Comparison of ENCODE assay signal across 21 mouse cellular contexts in genomic region chr11:105473716-105474351, GRCm38 (mm10). TPM values are rescaled to one million over a fixed set of nuclear protein-coding genes. Genes with fewer than 3 reads are reported as not detected.
DNase-seq lines count a peak whose midpoint lies in the region; ATAC-seq and TF ChIP-seq lines count a peak whose summit lies in the region.
"Had no signal": no experiment of that assay in that cellular context is flagged by ENCODE, and none has a peak within 500 bp of the region (broad histone marks: within the 10 kb centered on the region; RNA-seq: fewer than 3 reads in every experiment).

No protein-coding gene starts in this region.

- DNase-seq in heart, embryonic 10.5 days (ENCODE audit: low spot score), result peak; percentile 42
- no peak for DNase-seq in heart, postnatal 10 days
- DNase-seq in hindbrain, embryonic 14.5 days (ENCODE audit: low spot score), result no peak
- no peak for DNase-seq in hindbrain, embryonic 11.5 days (ENCODE audit: low spot score)
- peak; percentile 86 for DNase-seq in brain, embryonic 14.5 days (ENCODE audit: low read depth)
- no peak for DNase-seq in cerebellum, adult 11-12 months
- no peak for DNase-seq in kidney, postnatal 14 days
- DNase-seq: adrenal gland, postnatal 10 days; B cell, adult 2 months; cerebellum, postnatal 25 days; kidney, adult 18-20 months; kidney, postnatal 4 days; liver, postnatal 0 days; retina, postnatal 1 day; thymus, postnatal 14 days had no signal

- H3K4me2 ChIP-seq in hindbrain, embryonic 14.5 days (replicated peaks), result no peak overlapping the region
- H3K4me2 ChIP-seq in hindbrain, embryonic 11.5 days (replicated peaks; ENCODE audit: low read depth, low read length), result no peak overlapping the region
- H3K4me2 ChIP-seq: embryonic facial prominence, embryonic 13.5 days; neural tube, embryonic 13.5 days had no signal

- ATAC-seq in hindbrain, embryonic 14.5 days (ENCODE audit: low FRiP score), result no peak
- no peak for ATAC-seq in hindbrain, embryonic 11.5 days (ENCODE audit: low FRiP score)
- ATAC-seq in granulocyte monocyte progenitor cell, adult 5-6 weeks (replicated peaks; ENCODE audit: poor library complexity, severe bottlenecking), result peak; percentile 37; the same call in 1 of the 2 replicates
- ATAC-seq: liver, postnatal 0 days had no signal

- H3K4me1 ChIP-seq in heart, embryonic 10.5 days, result peaks cover 36% of the 10 kb centered on the region
- H3K4me1 ChIP-seq in hindbrain, embryonic 14.5 days (replicated peaks; ENCODE audit: control insufficient read depth, insufficient read depth, low read length), result no peaks in the 10 kb centered on the region; the same call in 1 of the 2 replicates
- H3K4me1 ChIP-seq in hindbrain, embryonic 11.5 days (replicated peaks; ENCODE audit: control insufficient read depth, insufficient read depth, low read length), result no peaks in the 10 kb centered on the region

- no peaks in the 10 kb centered on the region for H3K36me3 ChIP-seq in heart, embryonic 10.5 days
- H3K36me3 ChIP-seq in hindbrain, embryonic 14.5 days (replicated peaks; ENCODE audit: control insufficient read depth, insufficient read depth), result no peaks in the 10 kb centered on the region
- H3K36me3 ChIP-seq in hindbrain, embryonic 11.5 days (ENCODE audit: control insufficient read depth, insufficient read depth, low read length), result no peaks in the 10 kb centered on the region
- H3K36me3 ChIP-seq: embryonic facial prominence, embryonic 13.5 days; G1E; neural tube, embryonic 13.5 days had no signal

- no peaks in the 10 kb centered on the region for H3K27me3 ChIP-seq in heart, embryonic 10.5 days (ENCODE audit: insufficient read depth, poor library complexity, severe bottlenecking)
- no peaks in the 10 kb centered on the region for H3K27me3 ChIP-seq in hindbrain, embryonic 14.5 days (ENCODE audit: control insufficient read depth, insufficient read depth, low read length)
- H3K27me3 ChIP-seq in hindbrain, embryonic 11.5 days (ENCODE audit: control insufficient read depth, insufficient read depth, low read length), result no peaks in the 10 kb centered on the region
- H3K27me3 ChIP-seq: embryonic facial prominence, embryonic 13.5 days; neural tube, embryonic 13.5 days had no signal

- WGBS in heart, embryonic 10.5 days, result 32% methylated on average over 5 of the region's 5 CpGs
- WGBS in hindbrain, embryonic 14.5 days, result 33% methylated on average over 5 of the region's 5 CpGs
- 50% methylated on average over 5 of the region's 5 CpGs for WGBS in hindbrain, embryonic 11.5 days

- intact Hi-C loops in heart, postnatal 10 days (cut with DNase I), result no loop called here

- no peak for TF ChIP-seq POLR2A in brain, embryonic 14.5 days (IDR thresholded peaks at IDR 0.05; ENCODE audit: borderline replicate concordance, extremely low read depth, insufficient read depth, insufficient read length, poor library complexity, severe bottlenecking)

- no peak overlapping the region for H3K9ac ChIP-seq in hindbrain, embryonic 14.5 days
- H3K9ac ChIP-seq in hindbrain, embryonic 11.5 days (ENCODE audit: low read depth, low read length), result no peak overlapping the region
- H3K9ac ChIP-seq: embryonic facial prominence, embryonic 13.5 days; liver, postnatal 0 days; neural tube, embryonic 13.5 days had no signal

- no peaks in the 10 kb centered on the region for H3K9me3 ChIP-seq in heart, embryonic 10.5 days
- no peaks in the 10 kb centered on the region for H3K9me3 ChIP-seq in hindbrain, embryonic 14.5 days (ENCODE audit: control insufficient read depth, low read length)
- no peaks in the 10 kb centered on the region for H3K9me3 ChIP-seq in hindbrain, embryonic 11.5 days (ENCODE audit: control insufficient read depth, low read length)
- H3K9me3 ChIP-seq: embryonic facial prominence, embryonic 13.5 days; G1E; neural tube, embryonic 13.5 days had no signal

- H3K4me3 ChIP-seq in heart, embryonic 10.5 days, result no peak overlapping the region
- no peak overlapping the region for H3K4me3 ChIP-seq in hindbrain, embryonic 14.5 days (replicated peaks; ENCODE audit: low read length)
- H3K4me3 ChIP-seq in hindbrain, embryonic 11.5 days (ENCODE audit: low read depth, low read length), result no peak overlapping the region
- H3K4me3 ChIP-seq: embryonic facial prominence, embryonic 13.5 days; neural tube, embryonic 13.5 days had no signal

- no peak for TF ChIP-seq CTCF in brain, embryonic 14.5 days (IDR thresholded peaks at IDR 0.05; ENCODE audit: borderline replicate concordance, extremely low read depth, insufficient read depth, insufficient read length)

- peak overlapping the region; percentile 43 for H3K27ac ChIP-seq in heart, embryonic 10.5 days
- H3K27ac ChIP-seq in hindbrain, embryonic 14.5 days, result peak overlapping the region; percentile 4; the same call in 1 of the 2 replicates
- H3K27ac ChIP-seq in hindbrain, embryonic 11.5 days (ENCODE audit: low read depth, low read length), result no peak overlapping the region; the same call in 1 of the 2 replicates
- H3K27ac ChIP-seq: embryonic facial prominence, embryonic 13.5 days; neural tube, embryonic 13.5 days had no signal

RNA-seq across cellular contexts. Expression of gene March10, which starts 17.3 kb away (rescaled TPM):
- 0.23 and 0.40 TPM in 2 replicates for polyA plus RNA-seq in heart, embryonic 10.5 days (2016; fragmentation: Nextera tagmentation; extraction: Ambion mirVana)
- not detected for total RNA-seq in heart, postnatal 10 days (2021)
- 0.41 and 0.60 TPM in 2 replicates for polyA plus RNA-seq in hindbrain, embryonic 14.5 days (2014; fragmentation: Nextera tagmentation; extraction: Ambion mirVana)
- 0.29 and 0.37 TPM in 2 replicates for polyA plus RNA-seq in hindbrain, embryonic 11.5 days (2014; fragmentation: Nextera tagmentation; extraction: Ambion mirVana)
- 0.14 and 0.29 TPM in 2 replicates for polyA plus RNA-seq in brain, embryonic 14.5 days (2012; rRNA removed)
- total RNA-seq in granulocyte monocyte progenitor cell, adult 5-6 weeks (2014; fragmentation: Nextera tagmentation), result not detected in 2 replicates
- total RNA-seq in granulocyte monocyte progenitor cell, adult 5-6 weeks (2017), result not detected in 2 replicates
- total RNA-seq: adrenal gland, postnatal 10 days; gastrocnemius, postnatal 4 days had no signal
- polyA plus RNA-seq: embryonic facial prominence, embryonic 13.5 days; G1E; liver, postnatal 0 days; neural tube, embryonic 13.5 days; stomach, embryonic 16.5 days had no signal

Comparison
In these comparisons a context has a peak if more than half of its experiments do, and no peak if none do; other contexts are left out.
1. DNase-seq: peak in heart, embryonic 10.5 days (single experiment) and brain, embryonic 14.5 days (single experiment); none in heart, postnatal 10 days (0 of 2), hindbrain, embryonic 14.5 days (single experiment), hindbrain, embryonic 11.5 days (single experiment), cerebellum, adult 11-12 months (single experiment) and kidney, postnatal 14 days (single experiment).